Mouse (Mus musculus): Measurements from ENCODE around the gene Mark3. TPM values are rescaled to one million over a fixed set of nuclear protein-coding genes. Genes with fewer than 3 reads are reported as not detected.

Mark3 gene
- polyA plus RNA-seq, 1 experiment = 80.0 TPM

- DNase-seq = peak; percentile 86 to 87
- TF ChIP-seq CTCF (IDR thresholded peaks at IDR 0.05; ENCODE audit: borderline replicate concordance, insufficient read depth, low read depth, low read length) (peak; percentile 87), POLR2A (IDR thresholded peaks at IDR 0.05; ENCODE audit: borderline replicate concordance, insufficient read depth, low read length) (no peak)
- Histone ChIP-seq H3K27ac (ENCODE audit: insufficient read depth, low read length) (peak overlapping the region; percentile 17), H3K27me3 (ENCODE audit: control insufficient read depth, insufficient read depth, low read length) (no peaks in the 10 kb centered on the region), H3K4me1 (ENCODE audit: control insufficient read depth, insufficient read depth, low read length) (peaks cover 50% of the 10 kb centered on the region), H3K4me3 (replicated peaks; ENCODE audit: insufficient read depth, low read depth, low read length) (no peak overlapping the region)
- WGBS = 1% methylated on average over 6 of the region's 6 CpGs
These were observed 121.9 kb downstream of the Mark3 start for GRCm38 (mm10) chr12:111696239-111696638.

GRCm38 (mm10) chr12:111697708-111698107, 123.4 kb downstream of the Mark3 start:
- TF ChIP-seq CTCF (IDR thresholded peaks at IDR 0.05; ENCODE audit: borderline replicate concordance, insufficient read depth, low read depth, low read length) (no peak), POLR2A (IDR thresholded peaks at IDR 0.05; ENCODE audit: borderline replicate concordance, insufficient read depth, low read length) (no peak)
- Histone ChIP-seq H3K27ac (ENCODE audit: insufficient read depth, low read length) (peak overlapping the region; percentile 72), H3K4me1 (ENCODE audit: control insufficient read depth, insufficient read depth, low read length) (peaks cover 43% of the 10 kb centered on the region), H3K4me3 (replicated peaks; ENCODE audit: insufficient read depth, low read depth, low read length) (no peak overlapping the region), H3K27me3 (ENCODE audit: control insufficient read depth, insufficient read depth, low read length) (no peaks in the 10 kb centered on the region)
- no peak for DNase-seq
- 78% methylated on average over 4 of the region's 4 CpGs for WGBS

- Histone ChIP-seq H3K27ac (ENCODE audit: insufficient read depth, low read length) (peak overlapping the region; percentile 72), H3K4me3 (replicated peaks; ENCODE audit: insufficient read depth, low read depth, low read length) (no peak overlapping the region), H3K4me1 (ENCODE audit: control insufficient read depth, insufficient read depth, low read length) (peaks cover 43% of the 10 kb centered on the region), H3K27me3 (ENCODE audit: control insufficient read depth, insufficient read depth, low read length) (no peaks in the 10 kb centered on the region)
- DNase-seq = peak; percentile 78 to 82
- 15% methylated on average over 6 of the region's 6 CpGs for WGBS
- TF ChIP-seq CTCF (IDR thresholded peaks at IDR 0.05; ENCODE audit: borderline replicate concordance, insufficient read depth, low read depth, low read length) (no peak), POLR2A (IDR thresholded peaks at IDR 0.05; ENCODE audit: borderline replicate concordance, insufficient read depth, low read length) (no peak)
These were observed 124.1 kb downstream of the Mark3 start for GRCm38 (mm10) chr12:111698346-111698913.

- WGBS = 90% methylated on average over 4 of the region's 4 CpGs
- H3K4me1 ChIP-seq (ENCODE audit: control insufficient read depth, insufficient read depth, low read length) = peaks cover 37% of the 10 kb centered on the region
These were observed 125.2 kb downstream of the Mark3 start for GRCm38 (mm10) chr12:111699542-111699941.

GRCm38 (mm10) chr12:111700920-111701458, 126.7 kb downstream of the Mark3 start:
- 87% methylated on average over 9 of the region's 9 CpGs for WGBS
- H3K27ac ChIP-seq (ENCODE audit: insufficient read depth, low read length) = no peak overlapping the region
- DNase-seq = no peak
- no peak overlapping the region for H3K4me3 ChIP-seq (replicated peaks; ENCODE audit: insufficient read depth, low read depth, low read length)
- H3K4me1 ChIP-seq (ENCODE audit: control insufficient read depth, insufficient read depth, low read length) = peaks cover 33% of the 10 kb centered on the region
- TF ChIP-seq CTCF (IDR thresholded peaks at IDR 0.05; ENCODE audit: borderline replicate concordance, insufficient read depth, low read depth, low read length) (no peak), POLR2A (IDR thresholded peaks at IDR 0.05; ENCODE audit: borderline replicate concordance, insufficient read depth, low read length) (no peak)
- H3K27me3 ChIP-seq (ENCODE audit: control insufficient read depth, insufficient read depth, low read length) = no peaks in the 10 kb centered on the region

More at GRCm38 (mm10) chr12:111699542-111699941, 125.2 kb downstream of the Mark3 start:
- TF ChIP-seq POLR2A (IDR thresholded peaks at IDR 0.05; ENCODE audit: borderline replicate concordance, insufficient read depth, low read length) = no peak
- no peak for TF ChIP-seq CTCF (IDR thresholded peaks at IDR 0.05; ENCODE audit: borderline replicate concordance, insufficient read depth, low read depth, low read length)
- H3K27ac ChIP-seq (ENCODE audit: insufficient read depth, low read length) = no peak overlapping the region
- no peaks in the 10 kb centered on the region for H3K27me3 ChIP-seq (ENCODE audit: control insufficient read depth, insufficient read depth, low read length)
- DNase-seq = no peak
- no peak overlapping the region for H3K4me3 ChIP-seq (replicated peaks; ENCODE audit: insufficient read depth, low read depth, low read length)

GRCm38 (mm10) chr12:111703301-111703700, 129.0 kb downstream of the Mark3 start:
- H3K27ac ChIP-seq (ENCODE audit: insufficient read depth, low read length) = no peak overlapping the region
- TF ChIP-seq CTCF (IDR thresholded peaks at IDR 0.05; ENCODE audit: borderline replicate concordance, insufficient read depth, low read depth, low read length) = no peak
- no peak for TF ChIP-seq POLR2A (IDR thresholded peaks at IDR 0.05; ENCODE audit: borderline replicate concordance, insufficient read depth, low read length)
- no peak overlapping the region for H3K4me3 ChIP-seq (replicated peaks; ENCODE audit: insufficient read depth, low read depth, low read length)
- no peaks in the 10 kb centered on the region for H3K27me3 ChIP-seq (ENCODE audit: control insufficient read depth, insufficient read depth, low read length)
- 83% methylated on average over 3 of the region's 3 CpGs for WGBS
- peaks cover 21% of the 10 kb centered on the region for H3K4me1 ChIP-seq (ENCODE audit: control insufficient read depth, insufficient read depth, low read length)
- no peak for DNase-seq

GRCm38 (mm10) chr12:111704609-111705008, 130.3 kb downstream of the Mark3 start:
- H3K27me3 ChIP-seq (ENCODE audit: control insufficient read depth, insufficient read depth, low read length) = no peaks in the 10 kb centered on the region
- no peak for TF ChIP-seq CTCF (IDR thresholded peaks at IDR 0.05; ENCODE audit: borderline replicate concordance, insufficient read depth, low read depth, low read length)
- TF ChIP-seq POLR2A (IDR thresholded peaks at IDR 0.05; ENCODE audit: borderline replicate concordance, insufficient read depth, low read length) = no peak
- H3K4me1 ChIP-seq (ENCODE audit: control insufficient read depth, insufficient read depth, low read length) = peaks cover 13% of the 10 kb centered on the region
- WGBS = 41% methylated on average over 9 of the region's 9 CpGs
- H3K27ac ChIP-seq (ENCODE audit: insufficient read depth, low read length) = no peak overlapping the region
- no peak for DNase-seq
- no peak overlapping the region for H3K4me3 ChIP-seq (replicated peaks; ENCODE audit: insufficient read depth, low read depth, low read length)
